Mouse (Mus musculus) ovary, postnatal 10 days (tissue): ENCODE measurements around the gene Cped1.
"Not testable (repeated sequence)": the region's sequence is repeated elsewhere in the genome, so short reads cannot be mapped to it uniquely, and the experiment has no call there.

ENCODE experiments used
- DNase-seq: peaks from one replicate; pipeline ENCODE4 v3.0.0; 2022; ENCODE audit warnings: low spot score

The Cped1 gene

GRCm38 (mm10) chr6:22233517-22233916, 247.8 kb downstream of the Cped1 start:
- no peak for DNase-seq

- no peak for DNase-seq
Observed at GRCm38 (mm10) chr6:22235133-22235532, 249.4 kb downstream of the Cped1 start.

- DNase-seq = no peak
Observed at GRCm38 (mm10) chr6:22243321-22243720, 257.6 kb downstream of the Cped1 start.

- DNase-seq = no peak
Observed at GRCm38 (mm10) chr6:22246696-22247095, 261.0 kb downstream of the Cped1 start.

GRCm38 (mm10) chr6:22258784-22259183, 273.1 kb downstream of the Cped1 start:
- DNase-seq = no peak

- DNase-seq = no peak
Observed at GRCm38 (mm10) chr6:22262519-22262918, 276.8 kb downstream of the Cped1 start.

- DNase-seq = not testable (repeated sequence)
Observed at GRCm38 (mm10) chr6:22264094-22264493, 278.4 kb downstream of the Cped1 start.

GRCm38 (mm10) chr6:22266018-22266417, 280.3 kb downstream of the Cped1 start:
- DNase-seq = no peak

- no peak for DNase-seq
Observed at GRCm38 (mm10) chr6:22267807-22268667, 282.3 kb downstream of the Cped1 start.

- no peak for DNase-seq
Observed at GRCm38 (mm10) chr6:22268677-22269076, 283.0 kb downstream of the Cped1 start.

GRCm38 (mm10) chr6:22269840-22270521, 284.3 kb downstream of the Cped1 start:
- no peak for DNase-seq

GRCm38 (mm10) chr6:22277941-22278340, 292.2 kb downstream of the Cped1 start:
- no peak for DNase-seq

- no peak for DNase-seq
Observed at GRCm38 (mm10) chr6:22280217-22280861, 294.6 kb downstream of the Cped1 start.

- no peak for DNase-seq
Observed at GRCm38 (mm10) chr6:22282405-22282804, 296.7 kb downstream of the Cped1 start.

- no peak for DNase-seq
Observed at GRCm38 (mm10) chr6:22288004-22288736, 302.5 kb downstream of the Cped1 start, which contains the start of gene Wnt16. Wnt16 (plus strand) TSS chr6:22288227.

- DNase-seq = no peak
Observed at GRCm38 (mm10) chr6:22288737-22289460, 303.2 kb downstream of the Cped1 start.

GRCm38 (mm10) chr6:22289461-22290021, 303.8 kb downstream of the Cped1 start:
- no peak for DNase-seq

GRCm38 (mm10) chr6:22290790-22291189, 305.1 kb downstream of the Cped1 start:
- no peak for DNase-seq

- DNase-seq = no peak
Observed at GRCm38 (mm10) chr6:22292056-22292455, 306.3 kb downstream of the Cped1 start.

GRCm38 (mm10) chr6:22293922-22294321, 308.2 kb downstream of the Cped1 start:
- DNase-seq = no peak

- no peak for DNase-seq
Observed at GRCm38 (mm10) chr6:22297028-22297427, 311.3 kb downstream of the Cped1 start.
